Mouse (Mus musculus): ENCODE data around the gene Lpgat1. TPM values are rescaled to one million over a fixed set of nuclear protein-coding genes. Genes with fewer than 3 reads are reported as not detected.

Lpgat1 gene
- polyA plus RNA-seq, 1 experiment from 2014 or later, result 65.6 TPM

DNA sequence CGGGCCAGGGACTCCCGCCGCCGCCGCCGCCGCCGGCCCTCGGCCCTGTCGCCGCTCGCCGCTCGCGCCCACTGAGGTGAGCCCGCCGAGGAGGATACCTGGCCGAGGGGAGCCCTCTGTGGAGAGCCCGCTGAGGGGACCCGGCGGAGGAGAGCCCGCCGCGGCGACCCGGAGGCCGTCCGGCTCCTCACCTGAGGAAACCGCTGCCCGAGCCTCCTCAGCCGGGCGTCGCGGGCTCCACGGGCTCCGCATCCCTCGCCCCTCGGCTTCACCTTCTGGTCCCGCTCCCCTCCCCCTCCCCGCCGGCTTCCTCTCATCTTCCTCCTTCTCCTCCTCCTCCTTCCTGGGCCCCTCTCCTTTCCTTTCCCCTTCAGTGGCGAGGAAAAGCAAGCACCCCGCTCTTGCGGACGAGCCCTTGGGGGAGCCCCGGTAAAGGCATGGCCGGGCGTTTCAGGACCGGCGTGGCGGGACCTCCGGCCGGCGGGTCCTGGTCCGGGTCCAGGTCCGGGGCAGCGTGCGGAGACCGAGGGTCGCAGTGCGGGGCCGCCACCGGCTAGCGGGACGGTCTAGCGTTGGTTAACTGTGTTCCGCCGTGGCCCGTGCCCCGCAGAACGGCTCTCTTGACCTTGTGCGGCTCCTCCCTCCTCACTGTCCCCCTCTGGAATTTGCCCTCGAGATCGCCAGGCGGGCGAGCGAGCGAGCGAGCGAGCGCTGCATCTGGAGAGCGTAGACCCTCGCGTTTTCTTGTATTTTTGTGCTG, 1.1 kb downstream of the Lpgat1 start:
- H3K27me3 ChIP-seq (ENCODE audit: control insufficient read depth, insufficient read depth, low read length), result no peaks in the 10 kb centered on the region
- WGBS, result under 1% methylated on average over 83 of the region's 84 CpGs
- no peaks in the 10 kb centered on the region for H3K9me3 ChIP-seq (ENCODE audit: control insufficient read depth, low read length)

DNA sequence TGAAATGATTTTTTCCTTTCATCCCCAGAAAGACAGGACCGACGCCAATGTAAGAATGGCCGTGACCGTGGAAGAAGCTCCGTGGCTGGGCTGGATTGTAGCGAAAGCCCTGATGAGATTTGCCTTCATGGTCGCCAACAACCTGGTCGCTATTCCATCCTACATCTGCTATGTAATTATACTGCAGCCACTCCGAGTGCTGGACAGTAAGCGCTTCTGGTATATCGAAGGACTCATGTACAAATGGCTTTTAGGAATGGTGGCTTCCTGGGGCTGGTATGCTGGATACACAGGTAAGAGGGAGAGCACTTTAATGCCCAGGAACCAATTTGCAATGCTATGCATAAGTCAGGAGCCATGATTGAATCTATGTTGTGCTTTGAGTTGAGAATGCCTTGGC, 1.7 kb downstream of the Lpgat1 start:
- Histone ChIP-seq H3K4me3 (ENCODE audit: control insufficient read depth in 1 of 2, insufficient read depth in 1 of 2, low read depth in 1 of 2, low read length in 2 of 2) (peak overlapping the region; percentile 70 to 78), H3K4me1 (ENCODE audit: control insufficient read depth in 2 of 2, insufficient read depth in 2 of 2, low read length in 2 of 2) (peaks cover 4 to 29% of the 10 kb centered on the region in 2 experiments; a peak in 3 of 4 replicates), H3K36me3 (ENCODE audit: control insufficient read depth, insufficient read depth, low read length) (peaks cover 39% of the 10 kb centered on the region), H3K9ac (ENCODE audit: low read length) (peak overlapping the region; percentile 93), H3K27me3 (ENCODE audit: control insufficient read depth, insufficient read depth, low read length) (no peaks in the 10 kb centered on the region), H3K27ac (replicated peaks in 1 of 2; ENCODE audit: control insufficient read depth in 1 of 2, insufficient read depth in 1 of 2, low read depth in 2 of 2, low read length in 2 of 2) (peak overlapping the region; percentile 76 to 94), H3K9me3 (ENCODE audit: control insufficient read depth, low read length) (no peaks in the 10 kb centered on the region), H3K4me2 (ENCODE audit: low read length) (peak overlapping the region; percentile 69)
- WGBS, result 10% methylated on average over 11 of the region's 11 CpGs
- ATAC-seq (ENCODE audit: insufficient number of reproducible peaks, insufficient read depth, low FRiP score, low read depth), result no peak

More for the DNA sequence above, 1.1 kb downstream of the Lpgat1 start:
- peak; percentile 51 for ATAC-seq (ENCODE audit: insufficient number of reproducible peaks, insufficient read depth, low FRiP score, low read depth)
- peak overlapping the region; percentile 69 for H3K4me2 ChIP-seq (ENCODE audit: low read length)
- peaks cover 5 to 29% of the 10 kb centered on the region in 2 experiments; a peak in 3 of 4 replicates for H3K4me1 ChIP-seq (ENCODE audit: control insufficient read depth in 2 of 2, insufficient read depth in 2 of 2, low read length in 2 of 2)
- peak overlapping the region; percentile 70 to 78 for H3K4me3 ChIP-seq (ENCODE audit: control insufficient read depth in 1 of 2, insufficient read depth in 1 of 2, low read depth in 1 of 2, low read length in 2 of 2)
- H3K36me3 ChIP-seq (ENCODE audit: control insufficient read depth, insufficient read depth, low read length), result peaks cover 33% of the 10 kb centered on the region
- peak overlapping the region; percentile 76 to 94 for H3K27ac ChIP-seq (replicated peaks in 1 of 2; ENCODE audit: control insufficient read depth in 1 of 2, insufficient read depth in 1 of 2, low read depth in 2 of 2, low read length in 2 of 2)
- peak overlapping the region; percentile 93 for H3K9ac ChIP-seq (ENCODE audit: low read length)

DNA sequence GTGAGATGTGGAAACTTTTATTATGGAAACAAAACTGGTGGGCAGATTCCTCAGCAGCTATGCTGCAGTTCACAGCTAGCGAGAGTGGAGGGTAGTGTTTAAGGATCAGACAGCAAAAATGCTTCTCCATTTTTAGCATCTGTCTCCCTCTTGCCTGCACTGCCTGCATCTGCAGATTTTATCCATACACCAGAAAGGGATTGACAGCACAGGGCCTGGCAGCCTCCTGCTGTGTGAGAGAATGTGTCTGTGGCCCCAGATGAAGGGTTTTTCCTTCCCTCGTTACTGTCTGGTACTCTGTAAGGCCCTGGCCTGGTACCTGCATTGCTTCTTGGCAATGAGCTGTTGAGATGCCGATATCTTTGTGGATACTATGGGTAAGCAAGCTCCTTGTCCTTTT, 2.8 kb downstream of the Lpgat1 start:
- Histone ChIP-seq H3K9ac (ENCODE audit: low read length) (peak overlapping the region; percentile 42; the same call in 1 of the 2 replicates), H3K27ac (replicated peaks in 1 of 2; ENCODE audit: control insufficient read depth in 1 of 2, insufficient read depth in 1 of 2, low read depth in 2 of 2, low read length in 2 of 2) (peak overlapping the region in 1 of 2 experiments; percentile 34; a peak in 1 of 4 replicates), H3K9me3 (ENCODE audit: control insufficient read depth, low read length) (no peaks in the 10 kb centered on the region), H3K27me3 (ENCODE audit: control insufficient read depth, insufficient read depth, low read length) (no peaks in the 10 kb centered on the region), H3K4me2 (ENCODE audit: low read length) (peak overlapping the region; percentile 69), H3K36me3 (ENCODE audit: control insufficient read depth, insufficient read depth, low read length) (peaks cover 47% of the 10 kb centered on the region), H3K4me3 (ENCODE audit: control insufficient read depth in 1 of 2, insufficient read depth in 1 of 2, low read depth in 1 of 2, low read length in 2 of 2) (peak overlapping the region; percentile 1 to 78; a peak in 3 of 4 replicates), H3K4me1 (ENCODE audit: control insufficient read depth in 2 of 2, insufficient read depth in 2 of 2, low read length in 2 of 2) (peaks cover 0 to 22% of the 10 kb centered on the region in 2 experiments; a peak in 3 of 4 replicates)
- no peak for ATAC-seq (ENCODE audit: insufficient number of reproducible peaks, insufficient read depth, low FRiP score, low read depth)
- 36% methylated on average over 3 of the region's 3 CpGs for WGBS

DNA sequence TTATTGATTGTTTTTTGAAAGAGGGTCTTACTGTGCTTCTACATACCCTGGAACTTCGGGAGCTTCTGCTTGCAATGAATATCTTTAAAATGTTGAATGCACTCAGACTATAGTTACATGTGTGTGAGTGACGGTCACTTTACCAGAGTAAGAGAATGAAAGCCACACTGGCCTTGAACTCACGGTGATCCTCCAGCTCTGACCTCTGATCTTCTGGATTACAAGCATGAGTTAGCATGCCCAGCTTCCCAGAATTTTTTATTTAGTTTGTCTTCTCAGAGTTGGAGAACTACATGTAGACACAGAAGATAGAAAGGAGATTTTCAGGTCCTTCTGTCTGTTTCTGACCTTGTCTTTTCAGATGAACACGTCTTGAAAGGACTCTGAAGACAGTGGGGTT, 5.1 kb downstream of the Lpgat1 start:
- peaks cover 0 to 16% of the 10 kb centered on the region in 2 experiments; a peak in 2 of 4 replicates for H3K4me1 ChIP-seq (ENCODE audit: control insufficient read depth in 2 of 2, insufficient read depth in 2 of 2, low read length in 2 of 2)
- H3K4me3 ChIP-seq (ENCODE audit: control insufficient read depth in 1 of 2, insufficient read depth in 1 of 2, low read depth in 1 of 2, low read length in 2 of 2), result no peak overlapping the region
- H3K36me3 ChIP-seq (ENCODE audit: control insufficient read depth, insufficient read depth, low read length), result peaks cover 64% of the 10 kb centered on the region
- H3K4me2 ChIP-seq (ENCODE audit: low read length), result no peak overlapping the region
- WGBS, result 88% methylated on average over 4 of the region's 4 CpGs
- no peak overlapping the region for H3K9ac ChIP-seq (ENCODE audit: low read length)
- no peak overlapping the region for H3K27ac ChIP-seq (replicated peaks in 1 of 2; ENCODE audit: control insufficient read depth in 1 of 2, insufficient read depth in 1 of 2, low read depth in 2 of 2, low read length in 2 of 2)
- no peaks in the 10 kb centered on the region for H3K9me3 ChIP-seq (ENCODE audit: control insufficient read depth, low read length)
- H3K27me3 ChIP-seq (ENCODE audit: control insufficient read depth, insufficient read depth, low read length), result no peaks in the 10 kb centered on the region
- no peak for ATAC-seq (ENCODE audit: insufficient number of reproducible peaks, insufficient read depth, low FRiP score, low read depth)

DNA sequence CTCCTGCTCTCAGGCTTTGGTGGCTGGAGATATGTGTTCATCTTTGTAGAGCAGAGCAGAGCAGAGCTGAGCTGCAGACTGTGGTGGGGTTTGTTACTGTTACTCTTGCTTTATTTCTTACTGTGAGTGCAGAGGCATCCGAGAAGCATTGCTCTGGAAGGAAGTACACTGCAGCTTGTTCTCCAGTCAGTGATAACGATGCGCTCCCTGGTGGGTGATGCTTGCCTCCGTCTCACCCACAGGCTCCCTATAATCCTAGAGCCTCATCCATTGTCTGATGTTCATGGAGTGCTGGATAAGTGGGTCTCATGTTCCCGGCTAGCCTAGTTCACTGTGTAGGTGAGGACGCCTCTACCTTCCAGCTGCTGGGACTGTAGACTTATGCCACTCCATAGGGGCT, 6.0 kb downstream of the Lpgat1 start:
- H3K27ac ChIP-seq (replicated peaks in 1 of 2; ENCODE audit: control insufficient read depth in 1 of 2, insufficient read depth in 1 of 2, low read depth in 2 of 2, low read length in 2 of 2), result no peak overlapping the region
- no peak overlapping the region for H3K4me3 ChIP-seq (ENCODE audit: control insufficient read depth in 1 of 2, insufficient read depth in 1 of 2, low read depth in 1 of 2, low read length in 2 of 2)
- peaks cover 74% of the 10 kb centered on the region for H3K36me3 ChIP-seq (ENCODE audit: control insufficient read depth, insufficient read depth, low read length)
- ATAC-seq (ENCODE audit: insufficient number of reproducible peaks, insufficient read depth, low FRiP score, low read depth), result no peak
- H3K9me3 ChIP-seq (ENCODE audit: control insufficient read depth, low read length), result no peaks in the 10 kb centered on the region
- no peaks in the 10 kb centered on the region for H3K27me3 ChIP-seq (ENCODE audit: control insufficient read depth, insufficient read depth, low read length)
- H3K4me1 ChIP-seq (ENCODE audit: control insufficient read depth in 2 of 2, insufficient read depth in 2 of 2, low read length in 2 of 2), result peaks cover 0 to 16% of the 10 kb centered on the region in 2 experiments; a peak in 2 of 4 replicates
- H3K4me2 ChIP-seq (ENCODE audit: low read length), result no peak overlapping the region
- WGBS, result 67% methylated on average over 6 of the region's 6 CpGs
- H3K9ac ChIP-seq (ENCODE audit: low read length), result no peak overlapping the region

DNA sequence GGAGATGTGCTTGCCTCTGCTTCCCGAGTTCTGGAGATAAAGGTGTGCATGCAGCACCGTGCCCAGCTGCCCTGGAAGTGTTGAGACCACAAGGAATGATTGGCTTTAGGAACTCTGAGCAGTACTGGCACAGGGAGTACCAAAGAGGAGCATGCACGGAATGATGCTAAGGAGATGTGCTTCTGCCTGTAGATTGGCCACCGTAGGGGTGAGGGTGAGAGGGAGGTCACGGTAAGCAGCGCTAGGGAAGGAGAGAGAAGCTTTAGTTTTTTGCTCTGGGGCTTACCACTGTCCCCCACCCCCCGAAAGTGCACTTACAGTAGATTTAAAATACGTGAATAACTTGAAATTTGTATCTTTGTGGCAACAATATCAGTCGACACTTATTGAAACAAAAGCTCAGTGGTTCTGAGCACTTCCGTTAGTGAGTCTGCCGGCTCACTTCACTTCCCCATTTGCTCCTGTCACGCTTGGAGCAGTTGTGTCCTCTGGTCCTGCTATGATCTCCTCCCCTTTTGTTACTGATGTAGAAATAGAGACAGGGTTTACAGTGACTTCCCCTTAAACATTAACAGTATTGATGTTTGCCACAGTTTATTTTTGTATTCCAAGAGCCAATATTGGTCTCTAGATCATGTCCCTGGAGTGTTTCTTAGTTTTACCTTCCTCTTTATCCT, 6.9 kb downstream of the Lpgat1 start:
- H3K9me3 ChIP-seq (ENCODE audit: control insufficient read depth, low read length), result no peaks in the 10 kb centered on the region
- no peak overlapping the region for H3K9ac ChIP-seq (ENCODE audit: low read length)
- 71% methylated on average over 12 of the region's 12 CpGs for WGBS
- H3K27ac ChIP-seq (replicated peaks in 1 of 2; ENCODE audit: control insufficient read depth in 1 of 2, insufficient read depth in 1 of 2, low read depth in 2 of 2, low read length in 2 of 2), result no peak overlapping the region
- peaks cover 78% of the 10 kb centered on the region for H3K36me3 ChIP-seq (ENCODE audit: control insufficient read depth, insufficient read depth, low read length)
- no peak overlapping the region for H3K4me3 ChIP-seq (ENCODE audit: control insufficient read depth in 1 of 2, insufficient read depth in 1 of 2, low read depth in 1 of 2, low read length in 2 of 2)
- peaks cover 0 to 16% of the 10 kb centered on the region in 2 experiments; a peak in 2 of 4 replicates for H3K4me1 ChIP-seq (ENCODE audit: control insufficient read depth in 2 of 2, insufficient read depth in 2 of 2, low read length in 2 of 2)
- no peak overlapping the region for H3K4me2 ChIP-seq (ENCODE audit: low read length)
- no peaks in the 10 kb centered on the region for H3K27me3 ChIP-seq (ENCODE audit: control insufficient read depth, insufficient read depth, low read length)
- ATAC-seq (ENCODE audit: insufficient number of reproducible peaks, insufficient read depth, low FRiP score, low read depth), result no peak

DNA sequence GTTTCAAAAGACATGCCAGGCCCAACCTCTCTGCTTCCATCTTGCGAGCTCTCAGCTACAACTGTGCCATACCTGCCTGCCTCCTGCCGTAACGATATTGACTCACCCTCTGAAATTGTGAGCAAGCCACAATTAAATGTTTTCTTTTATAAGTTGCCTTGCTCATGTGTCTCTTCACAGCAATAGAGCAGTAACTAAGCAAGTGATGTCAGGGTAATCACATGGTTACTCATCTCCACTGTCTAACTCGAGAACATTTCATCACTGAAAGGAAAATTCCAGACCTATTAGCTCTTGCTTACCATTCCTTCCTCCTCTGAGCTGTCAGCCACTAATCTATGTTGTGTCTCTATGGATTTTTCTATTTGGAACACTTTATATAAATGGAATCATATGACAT, 15.0 kb downstream of the Lpgat1 start:
- ATAC-seq (ENCODE audit: insufficient number of reproducible peaks, insufficient read depth, low FRiP score, low read depth), result no peak
- no peak overlapping the region for H3K27ac ChIP-seq (replicated peaks in 1 of 2; ENCODE audit: control insufficient read depth in 1 of 2, insufficient read depth in 1 of 2, low read depth in 2 of 2, low read length in 2 of 2)
- no peak overlapping the region for H3K4me3 ChIP-seq (ENCODE audit: control insufficient read depth in 1 of 2, insufficient read depth in 1 of 2, low read depth in 1 of 2, low read length in 2 of 2)
- peaks cover 33% of the 10 kb centered on the region for H3K36me3 ChIP-seq (ENCODE audit: control insufficient read depth, insufficient read depth, low read length)
- no peaks in the 10 kb centered on the region for H3K27me3 ChIP-seq (ENCODE audit: control insufficient read depth, insufficient read depth, low read length)
- 83% methylated on average over 4 of the region's 4 CpGs for WGBS
- no peaks in the 10 kb centered on the region for H3K4me1 ChIP-seq (ENCODE audit: control insufficient read depth in 2 of 2, insufficient read depth in 2 of 2, low read length in 2 of 2)
- no peak overlapping the region for H3K9ac ChIP-seq (ENCODE audit: low read length)
- H3K4me2 ChIP-seq (ENCODE audit: low read length), result no peak overlapping the region
- no peaks in the 10 kb centered on the region for H3K9me3 ChIP-seq (ENCODE audit: control insufficient read depth, low read length)

Data from heart, embryonic 14.5 days (tissue).